Mouse (Mus musculus): ENCODE data around the gene Snx29. TPM values are rescaled to one million over a fixed set of nuclear protein-coding genes. Genes with fewer than 3 reads are reported as not detected.

The Snx29 gene
- total and polyA plus RNA-seq, 3 experiments: 1.2 to 3.2 (median 3.1) TPM

DNA sequence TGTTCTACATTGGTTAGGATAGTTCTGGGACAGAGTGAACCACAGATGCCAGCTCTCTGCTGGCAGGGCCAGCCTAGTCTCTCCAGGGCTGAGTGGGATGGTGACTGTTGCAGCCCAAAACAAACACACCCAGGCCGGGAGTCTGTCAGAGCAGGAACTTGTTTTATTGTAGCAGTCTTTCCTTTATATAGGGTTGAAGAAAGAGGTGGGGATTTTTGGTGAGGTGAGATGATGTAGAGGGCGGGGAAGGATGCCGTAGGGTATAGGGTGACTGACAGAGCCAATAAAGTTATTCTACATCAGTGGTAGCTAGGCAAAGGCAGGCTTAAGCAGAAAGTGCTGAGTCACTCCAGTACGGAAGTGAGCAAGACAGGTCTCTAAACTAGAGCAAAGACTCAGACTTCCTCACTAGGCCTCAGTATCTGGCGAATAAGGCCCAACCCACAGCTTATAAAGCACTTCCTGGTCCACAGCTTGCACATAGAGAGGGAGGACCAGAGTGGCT, 133.5 kb downstream of the Snx29 start (continued):
- TF ChIP-seq MAFK (IDR thresholded peaks at IDR 0.05; ENCODE audit: insufficient replicate concordance, low read length) (peak; percentile 100), HCFC1 (IDR thresholded peaks at IDR 0.05; ENCODE audit: low read depth, low read length) (peak; percentile 80), KAT2A (IDR thresholded peaks at IDR 0.05; ENCODE audit: insufficient replicate concordance, low read length) (peak; percentile 62; the same call in 1 of the 2 replicates), ELF1 (IDR thresholded peaks at IDR 0.05; ENCODE audit: low read depth, low read length) (peak; percentile 98)

DNA sequence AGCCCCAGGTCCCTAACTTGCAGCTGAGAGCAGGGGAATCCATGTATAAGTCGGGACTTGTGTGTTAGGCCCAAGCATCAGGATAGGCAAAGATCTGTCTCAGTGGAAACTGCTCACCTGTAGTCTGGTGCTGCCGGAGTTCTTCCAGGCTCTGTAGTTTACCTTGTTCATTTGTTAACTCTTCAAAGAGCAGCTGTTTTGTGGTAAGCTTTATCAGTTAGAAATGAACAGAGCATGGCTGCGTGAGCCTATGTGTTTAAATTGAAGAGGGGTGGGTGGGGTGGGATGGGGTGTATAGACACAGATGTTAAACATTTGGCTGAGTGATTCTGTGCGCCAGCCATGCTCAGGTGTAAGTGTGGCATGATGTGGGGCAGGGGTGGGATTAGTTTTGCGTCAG, 134.4 kb downstream of the Snx29 start:
- no peaks in the 10 kb centered on the region for H3K27me3 ChIP-seq (replicated peaks)
- H3K36me3 ChIP-seq (replicated peaks in 1 of 2; ENCODE audit: control insufficient read depth in 1 of 2, insufficient read depth in 1 of 2, low read length in 1 of 2): peaks cover 0 to 14% of the 10 kb centered on the region in 2 experiments
- H3K79me2 ChIP-seq (replicated peaks; ENCODE audit: control insufficient read depth, extremely low read depth, insufficient read depth, poor library complexity, severe bottlenecking): no peaks in the 10 kb centered on the region
- H3K27ac ChIP-seq (ENCODE audit: insufficient read depth, low read depth): peak overlapping the region; percentile 89
- H3K9ac ChIP-seq (ENCODE audit: insufficient read depth, low read depth): no peak overlapping the region
- no peak for TF ChIP-seq SMC3 (IDR thresholded peaks at IDR 0.05; ENCODE audit: low read depth, low read length)
- TF ChIP-seq EP300 (IDR thresholded peaks at IDR 0.05; ENCODE audit: low read length): no peak
- no peak for TF ChIP-seq POLR2AphosphoS2 (IDR thresholded peaks at IDR 0.05; ENCODE audit: low read depth, low read length)
- TF ChIP-seq HCFC1 (IDR thresholded peaks at IDR 0.05; ENCODE audit: low read depth, low read length): no peak
- no peak for TF ChIP-seq RAD21 (IDR thresholded peaks at IDR 0.05; ENCODE audit: low read depth, low read length)
- no peak for TF ChIP-seq USF1 (IDR thresholded peaks at IDR 0.05; ENCODE audit: low read depth, low read length)
- TF ChIP-seq USF2 (conservative IDR thresholded peaks at IDR 0.05; ENCODE audit: low read depth, low read length): no peak
- TF ChIP-seq ZKSCAN1 (IDR thresholded peaks at IDR 0.05; ENCODE audit: borderline replicate concordance, low read depth, low read length): no peak
- TF ChIP-seq ELF1 (IDR thresholded peaks at IDR 0.05; ENCODE audit: low read depth, low read length): no peak
- no peak for TF ChIP-seq MAFK (IDR thresholded peaks at IDR 0.05; ENCODE audit: insufficient replicate concordance, low read length)
- no peak for TF ChIP-seq ZC3H11A (IDR thresholded peaks at IDR 0.05; ENCODE audit: low read depth, low read length)
- TF ChIP-seq SIN3A (IDR thresholded peaks at IDR 0.05; ENCODE audit: low read length): no peak
- no peak for TF ChIP-seq ZMIZ1 (IDR thresholded peaks at IDR 0.05; ENCODE audit: low read depth, low read length)
- TF ChIP-seq TBP (conservative IDR thresholded peaks at IDR 0.05; ENCODE audit: low read depth, low read length): no peak
- no peak overlapping the region for H3K4me2 ChIP-seq (ENCODE audit: insufficient read depth, low read depth, poor library complexity, severe bottlenecking)
- no peak for DNase-seq (ENCODE audit: extremely low read depth)
- no peak overlapping the region for H3K4me3 ChIP-seq (replicated peaks in 1 of 3; ENCODE audit: low read depth in 2 of 3, low read length in 2 of 3, poor library complexity in 1 of 3)
- dilution Hi-C loops (cut with MboI; ENCODE audit: extremely low pct_ligation_motif_present, extremely low pct_unique_long_range_greater_than_20kb, low sequenced_read_pairs) (no loop called here), in situ Hi-C loops (cut with MboI; ENCODE audit: low pct_ligation_motif_present, low pct_unique_long_range_greater_than_20kb, low sequenced_read_pairs) (loop anchor here (25.0 kb wide), 1 partner anchor 455 kb away; the partner anchor contains the start of gene Cpped1)
- H3K9me3 ChIP-seq (replicated peaks; ENCODE audit: low read length): peaks cover 23% of the 10 kb centered on the region
- H3K4me1 ChIP-seq (ENCODE audit: control insufficient read depth in 1 of 2, insufficient read depth in 2 of 2): peaks cover 26 to 69% of the 10 kb centered on the region in 2 experiments

GRCm38 (mm10) chr16:11457609-11458350, 135.1 kb downstream of the Snx29 start:
- Histone ChIP-seq H3K36me3 (replicated peaks in 1 of 2; ENCODE audit: control insufficient read depth in 1 of 2, insufficient read depth in 1 of 2, low read length in 1 of 2) (peaks cover 0 to 11% of the 10 kb centered on the region in 2 experiments), H3K9ac (ENCODE audit: insufficient read depth, low read depth) (no peak overlapping the region), H3K27ac (ENCODE audit: insufficient read depth, low read depth) (no peak overlapping the region), H3K4me1 (ENCODE audit: control insufficient read depth in 1 of 2, insufficient read depth in 2 of 2) (peaks cover 26 to 75% of the 10 kb centered on the region in 2 experiments), H3K9me3 (replicated peaks; ENCODE audit: low read length) (peaks cover 16% of the 10 kb centered on the region), H3K4me2 (ENCODE audit: insufficient read depth, low read depth, poor library complexity, severe bottlenecking) (no peak overlapping the region), H3K27me3 (replicated peaks) (no peaks in the 10 kb centered on the region), H3K4me3 (replicated peaks in 1 of 3; ENCODE audit: low read depth in 2 of 3, low read length in 2 of 3, poor library complexity in 1 of 3) (no peak overlapping the region), H3K79me2 (replicated peaks; ENCODE audit: control insufficient read depth, extremely low read depth, insufficient read depth, poor library complexity, severe bottlenecking) (no peaks in the 10 kb centered on the region)
- DNase-seq (ENCODE audit: extremely low read depth): no peak
- TF ChIP-seq E2F4 (IDR thresholded peaks at IDR 0.05; ENCODE audit: insufficient replicate concordance, low read depth, low read length): no peak
- in situ Hi-C loops (cut with MboI; ENCODE audit: low pct_ligation_motif_present, low pct_unique_long_range_greater_than_20kb, low sequenced_read_pairs): loop anchor here (25.0 kb wide), 1 partner anchor 455 kb away; the partner anchor contains the start of gene Cpped1
- dilution Hi-C loops (cut with MboI; ENCODE audit: extremely low pct_ligation_motif_present, extremely low pct_unique_long_range_greater_than_20kb, low sequenced_read_pairs): no loop called here

All from CH12.LX (cell line).